In genomic region chr3:153251653-153252052, GRCm38 (mm10) we compare ENCODE assay signal across 35 mouse cellular contexts.
"Had no signal": no experiment of that assay in that cellular context is flagged by ENCODE, and none has a peak within 500 bp of the region (broad histone marks: within the 10 kb centered on the region; RNA-seq: fewer than 3 reads in every experiment).

No protein-coding gene starts in this region.

- H3K4me3 ChIP-seq: heart, adult 2 months; heart, embryonic 10.5 days; heart, embryonic 12.5 days; heart, embryonic 13.5 days; heart, embryonic 15.5 days; hindbrain, embryonic 10.5 days; hindbrain, embryonic 12.5 days; hindbrain, embryonic 13.5 days; hindbrain, embryonic 15.5 days; intestine, embryonic 15.5 days; kidney, embryonic 15.5 days; layer of hippocampus, adult 2 months; left cerebral cortex, adult 2 months had no signal

- DNase-seq: heart, adult 2 months; heart, postnatal 10 days; heart, postnatal 14 days; heart, postnatal 36 days; heart, postnatal 4 days; kidney, adult 11 months; kidney, adult 18-20 months; kidney, adult 2 months; kidney, adult 8-10 months; kidney, adult 9 months; kidney, postnatal 10 days; kidney, postnatal 14 days; kidney, postnatal 25 days; kidney, postnatal 4 days; layer of hippocampus, adult 9-11 months; layer of hippocampus, postnatal 36 days had no signal

- H3K27ac ChIP-seq: heart, adult 2 months; heart, embryonic 10.5 days; heart, embryonic 13.5 days; heart, embryonic 15.5 days; hindbrain, embryonic 10.5 days; hindbrain, embryonic 12.5 days; hindbrain, embryonic 13.5 days; hindbrain, embryonic 14.5 days; hindbrain, embryonic 15.5 days; hindbrain, postnatal 0 days; intestine, embryonic 15.5 days; kidney, embryonic 15.5 days; kidney, postnatal 0 days; layer of hippocampus, adult 2 months; left cerebral cortex, adult 2 months had no signal

- H3K4me1 ChIP-seq: heart, embryonic 10.5 days; heart, embryonic 12.5 days; heart, embryonic 13.5 days; heart, embryonic 15.5 days; hindbrain, embryonic 15.5 days; intestine, embryonic 15.5 days; kidney, embryonic 15.5 days had no signal

- H3K36me3 ChIP-seq: heart, embryonic 10.5 days; heart, embryonic 12.5 days; heart, embryonic 13.5 days; heart, embryonic 15.5 days; hindbrain, embryonic 10.5 days; hindbrain, embryonic 12.5 days; hindbrain, embryonic 13.5 days; hindbrain, embryonic 15.5 days; intestine, embryonic 15.5 days; kidney, embryonic 15.5 days had no signal

- ATAC-seq: hindbrain, embryonic 16.5 days; inflammation-experienced regulatory T-cells, adult 6 months; intestine, postnatal 0 days had no signal

- H3K27me3 ChIP-seq: heart, embryonic 12.5 days; heart, embryonic 13.5 days; heart, embryonic 15.5 days; hindbrain, embryonic 12.5 days; hindbrain, embryonic 13.5 days; hindbrain, embryonic 15.5 days; intestine, embryonic 15.5 days; kidney, embryonic 15.5 days had no signal

- H3K9ac ChIP-seq: heart, embryonic 12.5 days; heart, embryonic 13.5 days; heart, embryonic 15.5 days; hindbrain, embryonic 12.5 days; hindbrain, embryonic 13.5 days; hindbrain, embryonic 14.5 days; hindbrain, embryonic 15.5 days; intestine, embryonic 15.5 days; kidney, embryonic 15.5 days had no signal

- H3K4me2 ChIP-seq: heart, embryonic 11.5 days; heart, embryonic 12.5 days; heart, embryonic 13.5 days; heart, embryonic 15.5 days; hindbrain, embryonic 12.5 days; hindbrain, embryonic 13.5 days; hindbrain, embryonic 14.5 days; hindbrain, embryonic 15.5 days; intestine, embryonic 15.5 days; kidney, embryonic 15.5 days had no signal

- H3K9me3 ChIP-seq: heart, embryonic 10.5 days; heart, embryonic 12.5 days; heart, embryonic 13.5 days; heart, embryonic 15.5 days; hindbrain, embryonic 10.5 days; hindbrain, embryonic 12.5 days; hindbrain, embryonic 13.5 days; hindbrain, embryonic 15.5 days; intestine, embryonic 15.5 days; kidney, embryonic 15.5 days had no signal
